Mouse (Mus musculus): ENCODE results near the gene Tanc1. TPM values are rescaled to one million over a fixed set of nuclear protein-coding genes. Genes with fewer than 3 reads are reported as not detected.

The Tanc1 gene
- total RNA-seq, 2 experiments from 2014 or later = 3.3 to 3.4 TPM

- no peak for ATAC-seq (replicated peaks; ENCODE audit: low FRiP score, poor library complexity, severe bottlenecking)
These were observed 98.9 kb downstream of the Tanc1 start for GRCm38 (mm10) chr2:59710771-59711170.

DNA sequence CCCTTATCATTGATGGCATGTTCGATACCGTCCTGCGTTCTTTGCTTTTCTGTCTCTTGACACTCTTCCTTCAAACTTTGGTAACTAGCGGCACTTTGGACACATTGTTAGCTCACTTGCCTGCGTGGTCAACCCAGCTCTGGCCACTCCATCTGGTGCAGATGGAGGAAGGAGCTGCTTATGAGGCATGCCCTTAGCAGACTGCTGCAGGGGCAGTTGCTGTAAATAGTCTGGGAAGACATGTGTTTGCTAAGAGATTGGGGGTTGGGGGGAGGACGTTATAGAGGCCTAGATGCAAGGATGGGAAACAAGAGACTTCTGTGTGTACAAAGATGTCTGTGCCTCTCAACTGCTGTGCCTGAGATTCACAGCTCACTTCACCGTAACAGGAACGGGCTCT, 100.2 kb downstream of the Tanc1 start:
- no peak for ATAC-seq (replicated peaks; ENCODE audit: low FRiP score, poor library complexity, severe bottlenecking)

- ATAC-seq (replicated peaks; ENCODE audit: low FRiP score, poor library complexity, severe bottlenecking) = no peak
These were observed 100.6 kb downstream of the Tanc1 start for GRCm38 (mm10) chr2:59712484-59712883.

GRCm38 (mm10) chr2:59713626-59714556, 102.0 kb downstream of the Tanc1 start:
- no peak for ATAC-seq (replicated peaks; ENCODE audit: low FRiP score, poor library complexity, severe bottlenecking)

DNA sequence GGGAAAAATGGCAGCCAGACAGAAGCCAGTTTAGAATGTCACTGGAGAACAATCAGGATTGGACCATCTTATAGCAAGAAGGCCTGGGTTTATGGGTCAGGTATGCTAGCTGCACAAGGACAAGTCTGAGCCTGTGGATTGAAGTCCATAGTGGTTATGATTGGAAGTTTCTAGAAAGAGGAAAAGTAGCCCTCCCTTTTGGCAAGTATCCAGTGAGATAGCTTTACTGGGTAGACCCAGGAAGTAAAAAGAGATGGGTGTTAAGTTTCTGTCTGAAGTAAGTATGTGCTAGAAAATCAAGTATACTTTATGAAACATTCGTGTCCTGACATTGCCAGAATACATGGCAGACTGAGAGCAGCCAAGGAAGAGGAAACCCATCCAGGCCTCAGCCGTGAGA, 103.2 kb downstream of the Tanc1 start:
- ATAC-seq (replicated peaks; ENCODE audit: low FRiP score, poor library complexity, severe bottlenecking) = no peak

- no peak for ATAC-seq (replicated peaks; ENCODE audit: low FRiP score, poor library complexity, severe bottlenecking)
These were observed 104.6 kb downstream of the Tanc1 start for GRCm38 (mm10) chr2:59716461-59716860.

DNA sequence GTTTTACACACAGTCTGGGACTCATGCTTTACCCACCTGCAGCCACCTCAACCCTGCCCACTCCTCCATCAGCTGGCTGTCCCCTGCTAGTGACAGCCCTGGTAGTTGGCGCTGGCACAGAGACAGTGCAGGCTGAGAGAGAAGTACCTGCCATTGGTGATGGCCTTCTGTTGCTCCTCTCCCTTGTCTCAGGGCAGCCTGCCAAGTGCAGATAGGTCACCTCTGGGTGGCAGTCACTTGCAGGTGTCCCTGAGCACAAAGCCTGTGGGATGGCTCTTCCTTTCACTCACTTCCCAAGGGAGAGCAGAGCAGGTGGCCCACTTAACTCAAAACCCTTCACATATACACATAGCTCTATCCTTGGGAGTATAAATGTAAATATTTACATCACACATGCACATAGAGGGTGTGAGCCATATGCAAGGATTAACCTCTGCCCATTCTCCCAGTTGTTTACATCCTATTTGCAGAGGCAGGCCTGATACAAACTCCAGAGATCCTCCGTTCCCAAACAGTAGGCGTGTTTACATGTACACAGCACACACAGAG, 106.0 kb downstream of the Tanc1 start:
- no peak for ATAC-seq (replicated peaks; ENCODE audit: low FRiP score, poor library complexity, severe bottlenecking)

DNA sequence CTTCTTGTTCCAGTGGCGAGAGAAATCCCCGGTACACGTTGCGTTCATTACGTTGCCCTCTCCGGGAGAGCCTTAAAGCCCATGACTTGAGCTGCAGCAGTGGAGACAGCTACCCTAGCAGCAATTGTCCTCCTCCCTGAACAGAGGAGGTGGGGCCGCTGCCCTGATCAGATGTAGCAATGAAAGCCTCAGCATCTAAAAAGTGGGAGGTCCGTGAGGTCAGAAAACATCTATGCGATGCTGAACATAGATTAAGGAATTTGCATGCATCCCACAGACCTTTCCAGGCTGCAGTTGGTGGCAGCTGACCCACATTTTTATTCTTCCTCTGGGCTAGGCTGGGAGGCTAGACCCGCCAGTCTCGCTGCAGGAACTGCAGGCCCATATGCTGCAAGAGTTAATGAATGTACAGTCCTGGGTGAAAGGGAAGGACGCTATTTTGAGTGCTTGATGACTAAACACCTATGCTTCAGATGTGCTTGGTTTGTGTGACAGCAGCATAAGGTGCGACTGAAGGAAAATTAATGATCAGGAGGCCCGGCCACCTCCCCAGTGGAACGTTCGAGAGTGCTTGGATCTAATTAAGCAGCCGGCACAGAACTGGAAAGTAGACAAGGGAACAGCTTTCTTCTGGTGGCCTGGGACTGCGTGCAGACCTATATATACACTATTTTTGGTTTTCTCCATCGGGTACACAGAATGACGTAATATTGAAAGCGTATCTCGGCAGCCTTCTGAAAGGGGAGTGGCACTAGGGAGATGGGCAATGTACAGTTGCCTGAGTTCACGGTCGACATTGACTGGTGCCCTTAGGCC, 107.0 kb downstream of the Tanc1 start:
- no peak for ATAC-seq (replicated peaks; ENCODE audit: low FRiP score, poor library complexity, severe bottlenecking)

DNA sequence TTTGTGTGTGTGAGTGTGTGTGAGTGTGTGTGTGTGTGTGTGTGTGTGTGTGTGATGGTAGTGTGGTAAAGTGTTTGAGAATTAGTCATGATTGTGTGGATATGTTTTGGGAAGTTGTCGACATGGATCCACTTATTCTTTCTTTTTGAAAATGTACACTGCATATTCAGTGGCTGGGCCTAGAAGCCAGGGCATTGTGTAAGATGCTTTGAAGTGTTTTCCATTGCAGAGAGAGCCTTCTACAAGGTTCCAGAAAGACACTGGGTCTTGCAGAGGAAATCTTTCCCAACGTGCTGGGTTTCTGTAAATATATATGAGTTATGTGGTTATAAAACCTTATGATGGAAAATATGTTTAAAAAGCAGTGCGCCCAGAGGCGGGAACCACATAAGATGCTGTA, 108.0 kb downstream of the Tanc1 start:
- ATAC-seq (replicated peaks; ENCODE audit: low FRiP score, poor library complexity, severe bottlenecking) = no peak

DNA sequence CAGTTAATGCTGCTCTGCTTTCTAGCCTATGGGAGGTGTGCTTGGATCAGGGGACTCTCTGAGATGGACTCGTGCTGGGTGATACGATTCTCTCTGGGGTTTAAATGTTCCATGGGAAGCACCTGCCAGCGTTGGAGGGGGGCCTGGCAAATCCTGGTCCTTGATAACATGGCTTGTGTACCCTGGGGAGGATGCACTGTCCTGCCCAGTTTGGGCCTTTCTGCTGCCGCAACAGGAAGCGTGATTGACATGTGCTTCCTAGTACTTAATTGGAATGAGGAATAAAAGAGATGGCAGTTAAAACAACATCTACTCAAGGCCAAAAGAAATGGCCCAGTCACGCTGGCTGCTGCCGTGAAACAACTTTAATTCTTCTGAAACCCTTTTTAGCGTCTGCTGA, 109.3 kb downstream of the Tanc1 start:
- ATAC-seq (replicated peaks; ENCODE audit: low FRiP score, poor library complexity, severe bottlenecking) = no peak

DNA sequence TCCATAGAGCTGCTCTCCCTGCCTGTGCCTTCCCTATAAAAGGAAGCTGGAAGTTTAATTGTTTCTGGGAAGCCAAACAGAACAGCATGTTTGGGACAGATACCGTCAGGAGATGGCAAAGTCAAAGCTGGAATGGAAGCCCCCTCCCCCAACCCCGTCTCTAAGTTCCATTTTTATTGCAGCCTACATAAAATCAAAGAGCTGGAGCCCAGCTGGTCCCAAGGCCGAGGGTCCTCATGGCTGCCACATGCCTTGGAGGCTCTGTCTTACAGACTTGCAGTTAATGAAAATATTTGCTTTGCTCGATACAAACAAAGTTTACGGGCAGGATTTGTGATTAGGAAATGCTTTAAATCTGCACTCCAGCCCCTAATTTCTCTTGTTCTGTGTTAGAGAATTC, 109.9 kb downstream of the Tanc1 start:
- ATAC-seq (replicated peaks; ENCODE audit: low FRiP score, poor library complexity, severe bottlenecking) = no peak

GRCm38 (mm10) chr2:59723311-59723710, 111.5 kb downstream of the Tanc1 start:
- ATAC-seq (replicated peaks; ENCODE audit: low FRiP score, poor library complexity, severe bottlenecking) = no peak

- ATAC-seq (replicated peaks; ENCODE audit: low FRiP score, poor library complexity, severe bottlenecking) = no peak
These were observed 113.8 kb downstream of the Tanc1 start for GRCm38 (mm10) chr2:59725518-59726185.

DNA sequence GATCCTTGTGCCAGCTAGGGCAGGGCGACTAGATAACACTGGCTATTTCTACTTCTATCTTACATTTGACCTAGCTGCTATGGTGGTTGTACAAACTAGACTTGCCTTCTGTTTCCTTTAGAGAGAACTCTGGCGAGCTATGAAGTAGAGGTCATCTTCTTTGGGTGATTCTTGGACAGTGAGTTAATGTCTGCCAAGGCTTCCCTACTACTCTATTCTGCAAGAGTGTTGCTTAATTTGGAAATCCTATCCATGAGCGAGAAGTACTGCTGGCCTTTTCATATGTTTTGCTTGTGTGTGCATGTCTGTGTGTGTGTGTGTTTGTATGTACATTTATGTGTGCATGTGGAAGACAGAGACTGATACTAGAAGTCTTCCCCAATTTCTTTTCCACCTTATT, 120.0 kb downstream of the Tanc1 start:
- ATAC-seq (replicated peaks; ENCODE audit: low FRiP score, poor library complexity, severe bottlenecking) = no peak

DNA sequence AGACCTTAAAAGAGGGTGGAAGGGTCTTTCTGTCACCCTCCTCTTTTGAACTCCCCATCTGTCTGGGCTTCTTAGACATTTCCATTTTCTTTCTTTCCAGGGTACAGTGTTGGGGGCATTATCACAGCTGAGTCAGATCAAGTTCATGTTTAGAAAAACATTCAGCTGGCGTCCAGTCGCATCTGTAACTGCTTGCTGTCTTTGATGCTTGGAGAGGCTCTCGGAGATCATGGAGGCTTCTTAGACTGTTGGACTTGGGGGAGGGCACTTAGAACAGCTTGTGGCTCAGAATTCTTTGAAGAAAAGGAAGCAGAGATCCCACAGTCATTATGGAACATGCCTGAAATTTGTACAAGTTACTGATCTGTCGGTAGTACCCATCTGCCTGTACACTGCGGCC, 121.6 kb downstream of the Tanc1 start:
- ATAC-seq (replicated peaks; ENCODE audit: low FRiP score, poor library complexity, severe bottlenecking) = no peak

DNA sequence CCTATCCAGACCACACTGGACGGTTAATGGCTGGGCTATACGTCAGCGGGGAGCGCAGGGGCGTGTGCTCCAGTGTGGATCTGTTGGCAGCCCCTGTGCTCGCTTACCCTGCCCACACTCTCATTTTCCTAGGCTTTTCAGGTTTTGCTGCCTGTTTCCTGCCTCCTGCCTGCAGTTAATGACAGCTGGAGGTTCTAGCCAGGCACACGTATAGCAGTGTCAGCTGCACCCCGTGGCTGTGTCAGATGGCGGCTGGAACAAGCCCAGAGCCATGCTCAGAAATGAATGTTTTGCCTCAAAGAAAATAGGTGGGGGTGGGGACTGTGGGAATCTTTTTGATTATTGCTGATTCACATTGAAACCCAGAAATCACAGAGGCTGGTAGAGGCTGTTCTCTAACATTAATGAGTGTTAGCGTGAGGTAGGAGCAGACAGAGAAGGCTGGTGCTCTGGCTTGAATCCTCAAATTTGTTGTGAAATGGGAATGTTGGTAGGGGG, 124.6 kb downstream of the Tanc1 start:
- no peak for ATAC-seq (replicated peaks; ENCODE audit: low FRiP score, poor library complexity, severe bottlenecking)

DNA sequence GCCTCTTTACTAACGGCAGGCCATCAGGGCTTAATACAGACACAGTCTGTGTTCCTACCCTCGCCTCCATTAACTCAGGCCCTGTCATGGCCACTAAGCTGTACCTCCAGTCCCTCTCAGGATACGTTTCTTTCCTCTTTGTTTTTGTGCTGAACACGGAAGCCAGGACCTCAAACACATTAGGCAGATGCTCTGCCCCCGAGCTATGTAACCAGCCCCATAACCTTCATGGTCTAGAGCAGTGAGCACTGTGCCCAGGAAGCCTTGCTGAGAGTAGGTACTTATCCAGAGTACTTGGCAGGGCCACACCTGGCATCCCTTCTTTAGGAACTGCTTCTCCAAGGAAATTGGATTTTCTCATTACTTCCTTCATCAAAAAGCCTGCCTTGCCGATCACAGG, 125.5 kb downstream of the Tanc1 start:
- ATAC-seq (replicated peaks; ENCODE audit: low FRiP score, poor library complexity, severe bottlenecking) = no peak

- ATAC-seq (replicated peaks; ENCODE audit: low FRiP score, poor library complexity, severe bottlenecking) = no peak
These were observed 126.5 kb downstream of the Tanc1 start for GRCm38 (mm10) chr2:59738356-59738755.

DNA sequence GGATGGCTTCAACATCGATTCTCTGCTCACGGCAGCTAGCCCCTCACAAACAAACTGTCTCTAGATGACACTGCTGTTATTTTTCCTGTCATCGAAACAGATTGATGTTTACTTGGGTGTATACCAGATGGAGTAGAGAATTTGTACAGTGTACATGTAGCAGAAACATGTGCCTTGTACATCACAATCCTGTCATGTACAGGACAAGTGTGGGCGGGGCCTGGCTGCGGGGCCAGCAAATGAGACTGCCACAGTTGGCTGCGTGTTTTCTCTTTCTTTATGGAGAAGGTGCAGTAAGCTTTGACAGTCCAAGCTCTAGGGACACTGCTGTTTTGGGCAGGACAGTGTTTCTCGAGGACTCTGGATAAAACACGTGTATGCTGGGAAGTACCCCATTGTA, 127.2 kb downstream of the Tanc1 start:
- no peak for ATAC-seq (replicated peaks; ENCODE audit: low FRiP score, poor library complexity, severe bottlenecking)

DNA sequence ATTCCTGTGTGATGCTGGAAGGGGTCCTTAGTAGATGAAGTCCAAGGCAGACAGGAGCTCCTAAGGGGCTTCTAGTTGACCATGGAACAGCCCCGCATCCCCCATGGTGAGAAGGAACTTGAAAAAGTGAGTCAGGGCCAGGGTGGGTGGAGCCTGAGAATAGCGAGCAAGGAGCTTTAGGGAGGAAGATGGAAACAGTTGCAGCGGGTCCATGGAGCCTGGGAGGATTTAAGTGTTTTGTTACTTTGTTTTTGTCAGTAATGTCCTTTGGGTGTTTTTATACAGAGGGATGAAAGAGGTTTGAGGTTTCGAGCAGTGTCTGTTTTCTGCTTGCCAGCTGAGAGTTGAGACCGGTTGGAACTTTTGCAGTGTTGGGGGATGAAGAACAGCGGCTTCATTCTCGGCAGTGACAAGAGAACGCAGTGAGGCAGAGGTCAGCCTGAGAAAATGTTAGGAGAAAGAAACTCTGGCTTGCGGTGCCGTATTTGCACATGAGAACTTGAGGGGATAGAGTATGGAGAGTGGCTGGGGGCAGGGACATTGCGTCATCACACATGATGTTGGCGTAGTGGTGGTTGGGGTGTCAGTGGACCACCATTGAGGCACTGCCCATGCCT, 130.8 kb downstream of the Tanc1 start:
- ATAC-seq (replicated peaks; ENCODE audit: low FRiP score, poor library complexity, severe bottlenecking) = no peak
